Mouse (Mus musculus) right cerebral cortex, postnatal 36 days (tissue): Measurements from ENCODE around the gene Bak1.
A peak's percentile ranks its signal among the peaks of the same experiment; 100 is the strongest.

Experiments used
- DNase-seq, 2 experiments: peaks; one replicate each; pipeline ENCODE4 v3.0.0; 2022; ENCODE audit warnings: low spot score in 2 of 2, mixed read lengths in 1 of 2

The Bak1 gene

GRCm38 (mm10) chr17:27048445-27049239 lies 19.8 kb upstream of the Bak1 start:
- DNase-seq = no peak

GRCm38 (mm10) chr17:27047762-27048444 lies 19.1 kb upstream of the Bak1 start:
- DNase-seq = no peak

- no peak for DNase-seq
Measured at GRCm38 (mm10) chr17:27045164-27045563, 16.4 kb upstream of the Bak1 start.

GRCm38 (mm10) chr17:27042840-27043239 lies 14.0 kb upstream of the Bak1 start:
- no peak for DNase-seq

GRCm38 (mm10) chr17:27041787-27042055 lies 12.9 kb upstream of the Bak1 start:
- no peak for DNase-seq

- no peak for DNase-seq
Measured at GRCm38 (mm10) chr17:27041046-27041786, 12.4 kb upstream of the Bak1 start.

- DNase-seq = no peak
Measured at GRCm38 (mm10) chr17:27040304-27041045, 11.7 kb upstream of the Bak1 start.

- no peak for DNase-seq
Measured at GRCm38 (mm10) chr17:27039432-27040102, 10.8 kb upstream of the Bak1 start.

GRCm38 (mm10) chr17:27038335-27039050 lies 9.7 kb upstream of the Bak1 start:
- no peak for DNase-seq

GRCm38 (mm10) chr17:27036465-27036864 lies 7.7 kb upstream of the Bak1 start:
- no peak for DNase-seq

- peak; percentile 50 to 54 for DNase-seq
Measured at GRCm38 (mm10) chr17:27032869-27033268, 4.1 kb upstream of the Bak1 start.

- no peak for DNase-seq
Measured at GRCm38 (mm10) chr17:27032328-27032727, 3.5 kb upstream of the Bak1 start.

- no peak for DNase-seq
Measured at GRCm38 (mm10) chr17:27030896-27031295, 2.1 kb upstream of the Bak1 start.

- DNase-seq = no peak
Measured at GRCm38 (mm10) chr17:27029431-27029830, 622 bp upstream of the Bak1 start.

- DNase-seq = peak; percentile 79 to 83
Measured at GRCm38 (mm10) chr17:27028284-27028795, 469 bp downstream of the Bak1 start.

GRCm38 (mm10) chr17:27027460-27028283 lies 1.1 kb downstream of the Bak1 start:
- DNase-seq = no peak

GRCm38 (mm10) chr17:27025951-27026350 lies 2.9 kb downstream of the Bak1 start:
- DNase-seq = no peak

GRCm38 (mm10) chr17:27025326-27025902 lies 3.4 kb downstream of the Bak1 start:
- no peak for DNase-seq

GRCm38 (mm10) chr17:27023342-27023741 lies 5.5 kb downstream of the Bak1 start:
- DNase-seq = no peak
